Mouse (Mus musculus): ENCODE measurements at regions not wholly inside any gene's neighbourhood (a gene's known extent, or its start where the extent isn't known, plus 50 kb on each side); places are given as distances from the start of the nearest gene placed in this dataset.

- WGBS = 62% methylated on average over 1 of the region's 1 CpGs
- no peak overlapping the region for H3K9ac ChIP-seq (ENCODE audit: low read depth, low read length)
- H3K4me2 ChIP-seq (ENCODE audit: low read depth, low read length) = no peak overlapping the region
- no peak for ATAC-seq
- H3K36me3 ChIP-seq (ENCODE audit: control insufficient read depth, insufficient read depth, low read length) = no peaks in the 10 kb centered on the region
- H3K9me3 ChIP-seq (ENCODE audit: control insufficient read depth, low read length) = no peaks in the 10 kb centered on the region
- no peaks in the 10 kb centered on the region for H3K27me3 ChIP-seq (replicated peaks; ENCODE audit: control insufficient read depth, insufficient read depth, low read length)
- H3K4me1 ChIP-seq (ENCODE audit: control insufficient read depth, insufficient read depth, low read length) = no peaks in the 10 kb centered on the region
- H3K27ac ChIP-seq (ENCODE audit: low read length) = no peak overlapping the region
- H3K4me3 ChIP-seq (ENCODE audit: low read length) = no peak overlapping the region
Observed at GRCm38 (mm10) chr1:41140542-41140941, 335.1 kb downstream of the Tmem182 start.

GRCm38 (mm10) chr1:41141992-41142391 is 336.6 kb downstream of the Tmem182 start:
- no peak overlapping the region for H3K9ac ChIP-seq (ENCODE audit: low read depth, low read length)
- H3K4me1 ChIP-seq (ENCODE audit: control insufficient read depth, insufficient read depth, low read length) = no peaks in the 10 kb centered on the region
- WGBS = 78% methylated on average over 4 of the region's 4 CpGs
- H3K27me3 ChIP-seq (replicated peaks; ENCODE audit: control insufficient read depth, insufficient read depth, low read length) = no peaks in the 10 kb centered on the region
- H3K36me3 ChIP-seq (ENCODE audit: control insufficient read depth, insufficient read depth, low read length) = no peaks in the 10 kb centered on the region
- H3K9me3 ChIP-seq (ENCODE audit: control insufficient read depth, low read length) = no peaks in the 10 kb centered on the region
- H3K27ac ChIP-seq (ENCODE audit: low read length) = no peak overlapping the region
- H3K4me3 ChIP-seq (ENCODE audit: low read length) = no peak overlapping the region
- H3K4me2 ChIP-seq (ENCODE audit: low read depth, low read length) = no peak overlapping the region
- ATAC-seq = no peak

- Histone ChIP-seq H3K4me3 (ENCODE audit: low read length) (no peak overlapping the region), H3K36me3 (ENCODE audit: control insufficient read depth, insufficient read depth, low read length) (no peaks in the 10 kb centered on the region), H3K9ac (ENCODE audit: low read depth, low read length) (no peak overlapping the region), H3K9me3 (ENCODE audit: control insufficient read depth, low read length) (no peaks in the 10 kb centered on the region), H3K27ac (ENCODE audit: low read length) (no peak overlapping the region), H3K4me2 (ENCODE audit: low read depth, low read length) (no peak overlapping the region), H3K4me1 (ENCODE audit: control insufficient read depth, insufficient read depth, low read length) (no peaks in the 10 kb centered on the region), H3K27me3 (replicated peaks; ENCODE audit: control insufficient read depth, insufficient read depth, low read length) (no peaks in the 10 kb centered on the region)
- no peak for ATAC-seq
- WGBS = 67% methylated on average over 1 of the region's 1 CpGs
Observed at GRCm38 (mm10) chr1:41152516-41152915, 347.1 kb downstream of the Tmem182 start.

- Histone ChIP-seq H3K4me2 (ENCODE audit: low read depth, low read length) (no peak overlapping the region), H3K9me3 (ENCODE audit: control insufficient read depth, low read length) (no peaks in the 10 kb centered on the region), H3K9ac (ENCODE audit: low read depth, low read length) (no peak overlapping the region), H3K4me3 (ENCODE audit: low read length) (no peak overlapping the region), H3K27me3 (replicated peaks; ENCODE audit: control insufficient read depth, insufficient read depth, low read length) (no peaks in the 10 kb centered on the region), H3K36me3 (ENCODE audit: control insufficient read depth, insufficient read depth, low read length) (no peaks in the 10 kb centered on the region), H3K27ac (ENCODE audit: low read length) (no peak overlapping the region), H3K4me1 (ENCODE audit: control insufficient read depth, insufficient read depth, low read length) (peaks cover 5% of the 10 kb centered on the region; the same call in 1 of the 2 replicates)
- 71% methylated on average over 14 of the region's 14 CpGs for WGBS
- ATAC-seq = no peak
Observed at GRCm38 (mm10) chr1:41153174-41153999, 348.0 kb downstream of the Tmem182 start.

- Histone ChIP-seq H3K4me3 (ENCODE audit: low read length) (no peak overlapping the region), H3K4me1 (ENCODE audit: control insufficient read depth, insufficient read depth, low read length) (peaks cover 8% of the 10 kb centered on the region; the same call in 1 of the 2 replicates), H3K27ac (ENCODE audit: low read length) (no peak overlapping the region), H3K27me3 (replicated peaks; ENCODE audit: control insufficient read depth, insufficient read depth, low read length) (no peaks in the 10 kb centered on the region), H3K4me2 (ENCODE audit: low read depth, low read length) (no peak overlapping the region), H3K36me3 (ENCODE audit: control insufficient read depth, insufficient read depth, low read length) (no peaks in the 10 kb centered on the region), H3K9me3 (ENCODE audit: control insufficient read depth, low read length) (no peaks in the 10 kb centered on the region), H3K9ac (ENCODE audit: low read depth, low read length) (no peak overlapping the region)
- no peak for ATAC-seq
- 62% methylated on average over 4 of the region's 4 CpGs for WGBS
Observed at GRCm38 (mm10) chr1:41154198-41154597, 348.8 kb downstream of the Tmem182 start.

- H3K4me1 ChIP-seq (ENCODE audit: control insufficient read depth, insufficient read depth, low read length) = peaks cover 8% of the 10 kb centered on the region; the same call in 1 of the 2 replicates
Observed at GRCm38 (mm10) chr1:41156946-41157345, 351.5 kb downstream of the Tmem182 start.

GRCm38 (mm10) chr1:41157651-41158513 is 352.5 kb downstream of the Tmem182 start:
- WGBS = 28% methylated on average over 20 of the region's 21 CpGs
- peaks cover 8% of the 10 kb centered on the region; the same call in 1 of the 2 replicates for H3K4me1 ChIP-seq (ENCODE audit: control insufficient read depth, insufficient read depth, low read length)
- no peaks in the 10 kb centered on the region for H3K36me3 ChIP-seq (ENCODE audit: control insufficient read depth, insufficient read depth, low read length)
- no peak overlapping the region for H3K27ac ChIP-seq (ENCODE audit: low read length)
- H3K9me3 ChIP-seq (ENCODE audit: control insufficient read depth, low read length) = no peaks in the 10 kb centered on the region
- H3K9ac ChIP-seq (ENCODE audit: low read depth, low read length) = no peak overlapping the region
- no peaks in the 10 kb centered on the region for H3K27me3 ChIP-seq (replicated peaks; ENCODE audit: control insufficient read depth, insufficient read depth, low read length)
- ATAC-seq = peak; percentile 94
- H3K4me3 ChIP-seq (ENCODE audit: low read length) = no peak overlapping the region
- H3K4me2 ChIP-seq (ENCODE audit: low read depth, low read length) = no peak overlapping the region

More at GRCm38 (mm10) chr1:41156946-41157345, 351.5 kb downstream of the Tmem182 start:
- Histone ChIP-seq H3K4me3 (ENCODE audit: low read length) (no peak overlapping the region), H3K4me2 (ENCODE audit: low read depth, low read length) (no peak overlapping the region), H3K27ac (ENCODE audit: low read length) (no peak overlapping the region), H3K9me3 (ENCODE audit: control insufficient read depth, low read length) (no peaks in the 10 kb centered on the region), H3K27me3 (replicated peaks; ENCODE audit: control insufficient read depth, insufficient read depth, low read length) (no peaks in the 10 kb centered on the region), H3K9ac (ENCODE audit: low read depth, low read length) (no peak overlapping the region), H3K36me3 (ENCODE audit: control insufficient read depth, insufficient read depth, low read length) (no peaks in the 10 kb centered on the region)
- 61% methylated on average over 10 of the region's 10 CpGs for WGBS
- ATAC-seq = no peak

- H3K36me3 ChIP-seq (ENCODE audit: control insufficient read depth, insufficient read depth, low read length) = no peaks in the 10 kb centered on the region
- H3K9me3 ChIP-seq (ENCODE audit: control insufficient read depth, low read length) = no peaks in the 10 kb centered on the region
- H3K27ac ChIP-seq (ENCODE audit: low read length) = no peak overlapping the region
- no peaks in the 10 kb centered on the region for H3K4me1 ChIP-seq (ENCODE audit: control insufficient read depth, insufficient read depth, low read length)
- ATAC-seq = no peak
- H3K27me3 ChIP-seq (replicated peaks; ENCODE audit: control insufficient read depth, insufficient read depth, low read length) = no peaks in the 10 kb centered on the region
- WGBS = 59% methylated on average over 12 of the region's 12 CpGs
- H3K9ac ChIP-seq (ENCODE audit: low read depth, low read length) = no peak overlapping the region
- H3K4me3 ChIP-seq (ENCODE audit: low read length) = no peak overlapping the region
- no peak overlapping the region for H3K4me2 ChIP-seq (ENCODE audit: low read depth, low read length)
Observed at GRCm38 (mm10) chr1:41165878-41166786, 360.7 kb downstream of the Tmem182 start.

Data from intestine, embryonic 16.5 days (tissue).